26 mouse cellular contexts compared by ENCODE assay signal in genomic region chr14:68432111-68432510, GRCm38 (mm10).
A peak's percentile ranks its signal among the peaks of the same experiment; 100 is the strongest.
DNase-seq lines count a peak whose midpoint lies in the region; ATAC-seq and TF ChIP-seq lines count a peak whose summit lies in the region.
"Had no signal": no experiment of that assay in that cellular context is flagged by ENCODE, and none has a peak within 500 bp of the region (broad histone marks: within the 10 kb centered on the region; RNA-seq: fewer than 3 reads in every experiment).

No protein-coding gene starts in this region.

- H3K4me1 ChIP-seq in lung, postnatal 0 days (ENCODE audit: insufficient read depth, low read depth, low read length) = no peaks in the 10 kb centered on the region
- H3K4me1 ChIP-seq: embryonic facial prominence, embryonic 10.5 days; embryonic facial prominence, embryonic 13.5 days; forebrain, embryonic 12.5 days; forebrain, embryonic 15.5 days; heart, embryonic 10.5 days; heart, embryonic 13.5 days had no signal

- TF ChIP-seq EP300 in lung, postnatal 0 days (IDR thresholded peaks at IDR 0.05) = peak; percentile 88

- 44% methylated on average over 2 of the region's 2 CpGs for WGBS in lung, postnatal 0 days

- DNase-seq in lung, adult 18-20 months = peak; percentile 9 to 55
- peak; percentile 72 for DNase-seq in lung, postnatal 0 days (ENCODE audit: low spot score)
- DNase-seq in lung, postnatal 25 days (ENCODE audit: low spot score) = peak; percentile 71
- DNase-seq in right cerebral cortex, postnatal 14 days = no peak
- DNase-seq in layer of hippocampus, adult 11-12 months (ENCODE audit: low spot score) = no peak
- no peak for DNase-seq in c-Kit-positive CD71-positive TER-119-positive erythroid progenitor cells, embryonic 14.5 days (ENCODE audit: low spot score)
- DNase-seq: adrenal gland, postnatal 10 days; adrenal gland, postnatal 36 days; cerebellum, adult 11 months; cerebellum, adult 8-10 months; cerebellum, postnatal 10 days; cerebellum, postnatal 36 days; embryo, embryonic 11 days; gastrocnemius, postnatal 36 days; heart, adult 2 months; heart, postnatal 14 days; heart, postnatal 4 days had no signal

- no peaks in the 10 kb centered on the region for H3K27me3 ChIP-seq in lung, postnatal 0 days (replicated peaks; ENCODE audit: insufficient read depth, low read length)
- H3K27me3 ChIP-seq: embryonic facial prominence, embryonic 13.5 days; forebrain, embryonic 12.5 days; forebrain, embryonic 15.5 days; heart, embryonic 13.5 days had no signal

- TF ChIP-seq CTCF in lung, postnatal 0 days (IDR thresholded peaks at IDR 0.05) = no peak

- H3K9ac ChIP-seq in lung, postnatal 0 days (replicated peaks; ENCODE audit: low read depth) = no peak overlapping the region
- H3K9ac ChIP-seq: embryonic facial prominence, embryonic 13.5 days; forebrain, embryonic 12.5 days; forebrain, embryonic 15.5 days; heart, embryonic 13.5 days; hindbrain, embryonic 14.5 days had no signal

- no peak overlapping the region for H3K27ac ChIP-seq in lung, postnatal 0 days (ENCODE audit: low read length)
- H3K27ac ChIP-seq: embryonic facial prominence, embryonic 10.5 days; embryonic facial prominence, embryonic 13.5 days; forebrain, embryonic 12.5 days; forebrain, embryonic 15.5 days; heart, adult 2 months; heart, embryonic 10.5 days; heart, embryonic 13.5 days; hindbrain, embryonic 14.5 days; hindbrain, postnatal 0 days had no signal

- ATAC-seq in lung, postnatal 0 days = peak; percentile 75
- ATAC-seq: forebrain, embryonic 15.5 days; hindbrain, postnatal 0 days had no signal

- no peak overlapping the region for H3K4me2 ChIP-seq in lung, postnatal 0 days (replicated peaks; ENCODE audit: low read depth, low read length)
- H3K4me2 ChIP-seq: embryonic facial prominence, embryonic 13.5 days; forebrain, embryonic 12.5 days; forebrain, embryonic 15.5 days; heart, embryonic 13.5 days; hindbrain, embryonic 14.5 days had no signal

- H3K9me3 ChIP-seq in lung, postnatal 0 days (ENCODE audit: low read length) = no peaks in the 10 kb centered on the region
- H3K9me3 ChIP-seq: embryonic facial prominence, embryonic 10.5 days; embryonic facial prominence, embryonic 13.5 days; forebrain, embryonic 12.5 days; forebrain, embryonic 15.5 days; heart, embryonic 10.5 days; heart, embryonic 13.5 days had no signal

- H3K36me3 ChIP-seq in lung, postnatal 0 days (ENCODE audit: insufficient read depth, low read length) = no peaks in the 10 kb centered on the region
- H3K36me3 ChIP-seq: embryonic facial prominence, embryonic 10.5 days; embryonic facial prominence, embryonic 13.5 days; forebrain, embryonic 12.5 days; forebrain, embryonic 15.5 days; heart, embryonic 10.5 days; heart, embryonic 13.5 days had no signal

- no peak overlapping the region for H3K4me3 ChIP-seq in lung, postnatal 0 days (ENCODE audit: low read depth, low read length)
- H3K4me3 ChIP-seq: embryonic facial prominence, embryonic 10.5 days; embryonic facial prominence, embryonic 13.5 days; erythroblast, embryonic 14.5 days; forebrain, embryonic 12.5 days; forebrain, embryonic 15.5 days; heart, adult 2 months; heart, embryonic 10.5 days; heart, embryonic 13.5 days had no signal

Comparison
In these comparisons a context has a peak if more than half of its experiments do, and no peak if none do; other contexts are left out.
1. DNase-seq: peak in lung, adult 18-20 months (2 of 2), lung, postnatal 0 days (single experiment) and lung, postnatal 25 days (single experiment); none in right cerebral cortex, postnatal 14 days (single experiment), layer of hippocampus, adult 11-12 months (single experiment) and c-Kit-positive CD71-positive TER-119-positive erythroid progenitor cells, embryonic 14.5 days (single experiment).